30 mouse cellular contexts compared by ENCODE assay signal in genomic region chr8:106546746-106547145, GRCm38 (mm10). TPM values are rescaled to one million over a fixed set of nuclear protein-coding genes. Genes with fewer than 3 reads are reported as not detected.
"Had no signal": no experiment of that assay in that cellular context is flagged by ENCODE, and none has a peak within 500 bp of the region (broad histone marks: within the 10 kb centered on the region; RNA-seq: fewer than 3 reads in every experiment).

No protein-coding gene starts in this region.

- H3K4me1 ChIP-seq: liver, embryonic 13.5 days; midbrain, embryonic 10.5 days; neural tube, embryonic 12.5 days; stomach, embryonic 15.5 days had no signal

- H3K36me3 ChIP-seq: liver, embryonic 13.5 days; midbrain, embryonic 10.5 days; neural tube, embryonic 12.5 days; stomach, embryonic 15.5 days had no signal

- H3K4me3 ChIP-seq: left cerebral cortex, adult 2 months; liver, embryonic 13.5 days; midbrain, embryonic 10.5 days; neural tube, embryonic 12.5 days; stomach, embryonic 15.5 days had no signal

- ATAC-seq: inflammation-experienced regulatory T-cells, adult 6 months; intestine, embryonic 16.5 days had no signal

- DNase-seq: kidney, adult 18-20 months; kidney, adult 9 months; kidney, postnatal 14 days; kidney, postnatal 4 days; liver, embryonic 13.5 days; lung, adult 2 months; lung, postnatal 14 days; lung, postnatal 4 days; midbrain, embryonic 14.5 days; retina, postnatal 1 day; right cerebral cortex, postnatal 25 days; spleen, adult 18-20 months had no signal

- H3K9me3 ChIP-seq: liver, embryonic 13.5 days; midbrain, embryonic 10.5 days; neural tube, embryonic 12.5 days; stomach, embryonic 15.5 days had no signal

- H3K27ac ChIP-seq: left cerebral cortex, adult 2 months; liver, embryonic 13.5 days; midbrain, embryonic 10.5 days; neural tube, embryonic 12.5 days; stomach, embryonic 15.5 days had no signal

- H3K27me3 ChIP-seq: liver, embryonic 13.5 days; neural tube, embryonic 12.5 days; stomach, embryonic 15.5 days had no signal

- H3K4me2 ChIP-seq: liver, embryonic 13.5 days; neural tube, embryonic 12.5 days; stomach, embryonic 15.5 days had no signal

- H3K9ac ChIP-seq: liver, embryonic 13.5 days; neural tube, embryonic 12.5 days; stomach, embryonic 15.5 days had no signal

RNA-seq across cellular contexts. Expression of gene Cdh3, which starts 36.1 kb away (rescaled TPM):
- total RNA-seq: megakaryocyte, adult 5-6 weeks; neutrophil, adult 5-6 weeks had no signal
- polyA plus RNA-seq: inflammation-experienced regulatory T-cells, adult 6 months had no signal

RNA-seq across cellular contexts. Expression of gene 6030452D12Rik, which starts 46.4 kb away (rescaled TPM):
- total RNA-seq: layer of hippocampus, adult 18-20 months; layer of hippocampus, postnatal 14 days; left cerebral cortex, adult 2 months; left cerebral cortex, postnatal 10 days; left cerebral cortex, postnatal 36 days; liver, adult 2 months; megakaryocyte, adult 5-6 weeks; neutrophil, adult 5-6 weeks had no signal
- polyA plus RNA-seq: inflammation-experienced regulatory T-cells, adult 6 months; intestine, embryonic 16.5 days; kidney, embryonic 16.5 days; limb, embryonic 11.5 days; limb, embryonic 14.5 days; liver, adult 2 months; liver, embryonic 13.5 days; liver, embryonic 16.5 days; lung, adult 2 months; lung, embryonic 16.5 days; midbrain, embryonic 10.5 days; midbrain, embryonic 14.5 days; neural tube, embryonic 12.5 days; stomach, embryonic 15.5 days had no signal
